ENCODE assay signal across 11 mouse cellular contexts in genomic region chr3:94565127-94565526, GRCm38 (mm10). TPM values are rescaled to one million over a fixed set of nuclear protein-coding genes. Genes with fewer than 3 reads are reported as not detected.
A peak's percentile ranks its signal among the peaks of the same experiment; 100 is the strongest.
DNase-seq lines count a peak whose midpoint lies in the region; ATAC-seq lines count a peak whose summit lies in the region.
"Had no signal": no experiment of that assay in that cellular context is flagged by ENCODE, and none has a peak within 500 bp of the region (broad histone marks: within the 10 kb centered on the region; RNA-seq: fewer than 3 reads in every experiment).

No protein-coding gene starts in this region.

- no peaks in the 10 kb centered on the region for H3K27me3 ChIP-seq in forebrain, embryonic 10.5 days (ENCODE audit: poor library complexity, severe bottlenecking)
- no peaks in the 10 kb centered on the region for H3K27me3 ChIP-seq in forebrain, embryonic 14.5 days (replicated peaks; ENCODE audit: control insufficient read depth, insufficient read depth, low read length)
- H3K27me3 ChIP-seq in kidney, embryonic 15.5 days = no peaks in the 10 kb centered on the region
- H3K27me3 ChIP-seq in limb, embryonic 13.5 days = no peaks in the 10 kb centered on the region

- no peak for DNase-seq in forebrain, embryonic 10.5 days (ENCODE audit: extremely low spot score, low spot score)
- no peak for DNase-seq in forebrain, embryonic 14.5 days (ENCODE audit: low spot score)
- no peak for DNase-seq in kidney, postnatal 10 days
- DNase-seq in adipocyte (ENCODE audit: low spot score) = peak; percentile 34
- no peak for DNase-seq in testis, postnatal 10 days (ENCODE audit: low spot score)
- DNase-seq in adrenal gland, adult (ENCODE audit: inconsistent age in 2 of 2, low spot score in 1 of 2) = no peak
- DNase-seq: adrenal gland, postnatal 25 days; liver, postnatal 0 days had no signal

- peak overlapping the region; percentile 22; the same call in 1 of the 2 replicates for H3K27ac ChIP-seq in forebrain, embryonic 10.5 days
- no peak overlapping the region for H3K27ac ChIP-seq in forebrain, embryonic 14.5 days (ENCODE audit: low read depth, low read length)
- H3K27ac ChIP-seq in kidney, embryonic 15.5 days = 0 out of 2 replicates have a peak overlapping the region, but pooled peaks have one; percentile 56
- peak overlapping the region; percentile 55; the same call in 1 of the 2 replicates for H3K27ac ChIP-seq in limb, embryonic 13.5 days
- H3K27ac ChIP-seq: midbrain, embryonic 10.5 days had no signal

- H3K4me3 ChIP-seq in forebrain, embryonic 10.5 days = no peak overlapping the region
- H3K4me3 ChIP-seq in forebrain, embryonic 14.5 days (ENCODE audit: low read depth, low read length) = no peak overlapping the region
- no peak overlapping the region for H3K4me3 ChIP-seq in kidney, embryonic 15.5 days (replicated peaks)
- H3K4me3 ChIP-seq in limb, embryonic 13.5 days = no peak overlapping the region
- H3K4me3 ChIP-seq: midbrain, embryonic 10.5 days had no signal

- WGBS in forebrain, embryonic 10.5 days = 70% methylated on average over 3 of the region's 3 CpGs
- WGBS in forebrain, embryonic 14.5 days = 63% methylated on average over 3 of the region's 3 CpGs
- 41% methylated on average over 3 of the region's 3 CpGs for whole genome bisulfite sequencing in kidney, embryonic 15.5 days
- WGBS in limb, embryonic 13.5 days = 19% methylated on average over 3 of the region's 3 CpGs

- no peak overlapping the region for H3K9ac ChIP-seq in forebrain, embryonic 14.5 days (ENCODE audit: low read length)
- no peak overlapping the region for H3K9ac ChIP-seq in kidney, embryonic 15.5 days
- peak overlapping the region; percentile 13; the same call in 1 of the 2 replicates for H3K9ac ChIP-seq in limb, embryonic 13.5 days
- H3K9ac ChIP-seq: liver, postnatal 0 days had no signal

- peaks cover 12% of the 10 kb centered on the region for H3K36me3 ChIP-seq in forebrain, embryonic 10.5 days (replicated peaks)
- H3K36me3 ChIP-seq in forebrain, embryonic 14.5 days (ENCODE audit: control insufficient read depth, insufficient read depth, low read length) = peaks cover 8% of the 10 kb centered on the region
- H3K36me3 ChIP-seq in kidney, embryonic 15.5 days = peaks cover 8% of the 10 kb centered on the region
- peaks cover 6% of the 10 kb centered on the region for H3K36me3 ChIP-seq in limb, embryonic 13.5 days

- H3K9me3 ChIP-seq in forebrain, embryonic 10.5 days = no peaks in the 10 kb centered on the region
- no peaks in the 10 kb centered on the region for H3K9me3 ChIP-seq in forebrain, embryonic 14.5 days (replicated peaks; ENCODE audit: control insufficient read depth, low read length)
- H3K9me3 ChIP-seq in kidney, embryonic 15.5 days (replicated peaks) = no peaks in the 10 kb centered on the region
- no peaks in the 10 kb centered on the region for H3K9me3 ChIP-seq in limb, embryonic 13.5 days
- H3K9me3 ChIP-seq: midbrain, embryonic 10.5 days had no signal

- ATAC-seq in forebrain, embryonic 14.5 days = no peak
- ATAC-seq in kidney, embryonic 15.5 days (replicated peaks; ENCODE audit: low FRiP score) = no peak
- peak; percentile 55; the same call in 1 of the 2 replicates for ATAC-seq in limb, embryonic 13.5 days (ENCODE audit: low FRiP score, low read depth)
- ATAC-seq: liver, postnatal 0 days had no signal

- H3K4me1 ChIP-seq in forebrain, embryonic 10.5 days = peaks cover 22% of the 10 kb centered on the region
- H3K4me1 ChIP-seq in forebrain, embryonic 14.5 days (ENCODE audit: control insufficient read depth, insufficient read depth, low read length) = no peaks in the 10 kb centered on the region
- H3K4me1 ChIP-seq in kidney, embryonic 15.5 days = peaks cover 14% of the 10 kb centered on the region
- H3K4me1 ChIP-seq in limb, embryonic 13.5 days = peaks cover 17% of the 10 kb centered on the region

- H3K4me2 ChIP-seq in forebrain, embryonic 14.5 days (ENCODE audit: low read length) = no peak overlapping the region
- H3K4me2 ChIP-seq in kidney, embryonic 15.5 days = no peak overlapping the region
- no peak overlapping the region for H3K4me2 ChIP-seq in limb, embryonic 13.5 days (replicated peaks)

RNA-seq across cellular contexts. Expression of gene Snx27, which starts 17.4 kb away (rescaled TPM):
- polyA plus RNA-seq in forebrain, embryonic 10.5 days (2016; fragmentation: Nextera tagmentation; extraction: Ambion mirVana) = 41.2 and 46.5 TPM in 2 replicates
- polyA plus RNA-seq in forebrain, embryonic 14.5 days (2014; fragmentation: Nextera tagmentation; extraction: Ambion mirVana) = 42.8 and 45.3 TPM in 2 replicates
- 47.2 and 50.9 TPM in 2 replicates for polyA plus RNA-seq in kidney, embryonic 15.5 days (2015; fragmentation: Nextera tagmentation; extraction: Ambion mirVana)
- 56.7 and 66.8 TPM in 2 replicates for polyA plus RNA-seq in limb, embryonic 13.5 days (2015; fragmentation: Nextera tagmentation; extraction: Ambion mirVana)
